Mouse (Mus musculus): ENCODE data around the gene Bdh2. TPM values are rescaled to one million over a fixed set of nuclear protein-coding genes. Genes with fewer than 3 reads are reported as not detected.

Gene Bdh2
- polyA plus RNA-seq, 1 experiment from 2014 or later, result 5.5 TPM

DNA sequence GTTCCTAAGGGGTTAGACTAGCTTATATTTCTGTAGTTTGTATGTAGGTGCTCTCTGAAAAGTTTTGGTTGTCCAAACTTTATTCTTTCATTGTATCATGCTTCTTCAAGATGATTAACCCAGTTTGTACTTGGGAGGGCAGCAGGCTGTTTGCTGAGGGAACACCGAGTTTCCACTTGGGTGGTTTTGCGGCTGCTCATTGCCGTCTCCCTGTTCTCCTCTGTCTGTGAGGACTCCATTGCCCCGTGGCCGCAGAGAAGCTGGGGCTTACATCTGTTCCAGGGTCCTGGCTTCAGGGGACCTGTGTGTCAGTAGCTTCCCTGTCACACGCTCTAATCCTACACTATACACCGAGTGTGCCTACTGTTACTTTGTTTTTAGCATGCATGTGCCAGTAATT lies 20.8 kb upstream of the Bdh2 start:
- 84% methylated on average over 7 of the region's 7 CpGs for WGBS
- no peak for ATAC-seq (ENCODE audit: low FRiP score)

GRCm38 (mm10) chr3:135268616-135269015 lies 12.4 kb upstream of the Bdh2 start:
- 89% methylated on average over 5 of the region's 5 CpGs for WGBS
- Histone ChIP-seq H3K4me3 (replicated peaks; ENCODE audit: low read length) (no peak overlapping the region), H3K27me3 (ENCODE audit: control insufficient read depth, insufficient read depth, low read length) (no peaks in the 10 kb centered on the region), H3K36me3 (replicated peaks; ENCODE audit: control insufficient read depth, insufficient read depth) (0 out of 2 replicates have a peak, but pooled peaks cover 4% of the 10 kb centered on the region), H3K27ac (no peak overlapping the region), H3K4me2 (replicated peaks) (no peak overlapping the region), H3K9ac (no peak overlapping the region), H3K4me1 (replicated peaks; ENCODE audit: control insufficient read depth, insufficient read depth, low read length) (no peaks in the 10 kb centered on the region), H3K9me3 (ENCODE audit: control insufficient read depth, low read length) (no peaks in the 10 kb centered on the region)
- DNase-seq (ENCODE audit: low spot score) (no peak), ATAC-seq (ENCODE audit: low FRiP score) (no peak)

More for the DNA sequence above, 20.8 kb upstream of the Bdh2 start:
- no peak overlapping the region for H3K4me3 ChIP-seq (replicated peaks; ENCODE audit: low read length)
- no peak overlapping the region for H3K4me2 ChIP-seq (replicated peaks)
- no peak overlapping the region for H3K27ac ChIP-seq
- no peaks in the 10 kb centered on the region; the same call in 1 of the 2 replicates for H3K36me3 ChIP-seq (replicated peaks; ENCODE audit: control insufficient read depth, insufficient read depth)
- DNase-seq (ENCODE audit: low spot score), result no peak
- no peaks in the 10 kb centered on the region for H3K27me3 ChIP-seq (ENCODE audit: control insufficient read depth, insufficient read depth, low read length)
- H3K4me1 ChIP-seq (replicated peaks; ENCODE audit: control insufficient read depth, insufficient read depth, low read length), result no peaks in the 10 kb centered on the region
- no peaks in the 10 kb centered on the region for H3K9me3 ChIP-seq (ENCODE audit: control insufficient read depth, low read length)
- no peak overlapping the region for H3K9ac ChIP-seq

GRCm38 (mm10) chr3:135269391-135269990 lies 11.5 kb upstream of the Bdh2 start:
- WGBS, result 95% methylated on average over 10 of the region's 10 CpGs

DNA sequence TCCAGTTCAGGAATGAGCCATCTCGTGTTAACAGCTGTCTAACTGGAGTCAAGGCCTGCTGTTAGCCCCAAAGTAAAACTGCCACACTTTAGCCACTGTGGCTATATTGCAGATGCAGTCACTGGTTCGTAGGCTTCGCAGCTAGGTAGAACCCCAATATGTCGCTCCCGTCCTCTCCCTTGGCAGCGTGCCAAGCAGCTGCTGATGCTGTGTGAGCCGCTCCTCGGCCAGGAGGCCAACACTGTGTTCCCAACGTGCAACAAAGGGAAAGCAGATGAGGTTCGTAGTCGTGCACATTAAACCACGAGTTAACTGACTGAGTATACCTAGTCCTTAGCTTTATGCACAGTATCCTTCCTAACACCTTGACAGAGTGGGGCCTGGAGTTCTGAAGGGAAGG lies 8.4 kb upstream of the Bdh2 start:
- Histone ChIP-seq H3K9me3 (ENCODE audit: control insufficient read depth, low read length) (no peaks in the 10 kb centered on the region), H3K27me3 (ENCODE audit: control insufficient read depth, insufficient read depth, low read length) (no peaks in the 10 kb centered on the region), H3K9ac (no peak overlapping the region), H3K4me3 (replicated peaks; ENCODE audit: low read length) (no peak overlapping the region), H3K4me2 (replicated peaks) (no peak overlapping the region), H3K27ac (no peak overlapping the region), H3K36me3 (replicated peaks; ENCODE audit: control insufficient read depth, insufficient read depth) (no peaks in the 10 kb centered on the region), H3K4me1 (replicated peaks; ENCODE audit: control insufficient read depth, insufficient read depth, low read length) (no peaks in the 10 kb centered on the region)
- no peak for DNase-seq (ENCODE audit: low spot score)
- WGBS, result 70% methylated on average over 12 of the region's 12 CpGs
- no peak for ATAC-seq (ENCODE audit: low FRiP score)

More at GRCm38 (mm10) chr3:135269391-135269990, 11.5 kb upstream of the Bdh2 start:
- no peak overlapping the region for H3K27ac ChIP-seq
- H3K4me2 ChIP-seq (replicated peaks), result no peak overlapping the region
- no peaks in the 10 kb centered on the region for H3K9me3 ChIP-seq (ENCODE audit: control insufficient read depth, low read length)
- no peaks in the 10 kb centered on the region for H3K27me3 ChIP-seq (ENCODE audit: control insufficient read depth, insufficient read depth, low read length)
- 0 out of 2 replicates have a peak, but pooled peaks cover 4% of the 10 kb centered on the region for H3K36me3 ChIP-seq (replicated peaks; ENCODE audit: control insufficient read depth, insufficient read depth)
- no peaks in the 10 kb centered on the region for H3K4me1 ChIP-seq (replicated peaks; ENCODE audit: control insufficient read depth, insufficient read depth, low read length)
- no peak overlapping the region for H3K4me3 ChIP-seq (replicated peaks; ENCODE audit: low read length)
- no peak overlapping the region for H3K9ac ChIP-seq
- no peak for ATAC-seq (ENCODE audit: low FRiP score)
- DNase-seq (ENCODE audit: low spot score), result no peak

- WGBS, result 90% methylated on average over 13 of the region's 13 CpGs
- Histone ChIP-seq H3K9me3 (ENCODE audit: control insufficient read depth, low read length) (no peaks in the 10 kb centered on the region), H3K9ac (no peak overlapping the region), H3K4me1 (replicated peaks; ENCODE audit: control insufficient read depth, insufficient read depth, low read length) (no peaks in the 10 kb centered on the region), H3K27me3 (ENCODE audit: control insufficient read depth, insufficient read depth, low read length) (no peaks in the 10 kb centered on the region), H3K4me3 (replicated peaks; ENCODE audit: low read length) (no peak overlapping the region), H3K4me2 (replicated peaks) (no peak overlapping the region), H3K27ac (no peak overlapping the region), H3K36me3 (replicated peaks; ENCODE audit: control insufficient read depth, insufficient read depth) (no peaks in the 10 kb centered on the region)
- DNase-seq (ENCODE audit: low spot score) (no peak), ATAC-seq (ENCODE audit: low FRiP score) (no peak)
Measured at GRCm38 (mm10) chr3:135273047-135273446, 8.0 kb upstream of the Bdh2 start.

DNA sequence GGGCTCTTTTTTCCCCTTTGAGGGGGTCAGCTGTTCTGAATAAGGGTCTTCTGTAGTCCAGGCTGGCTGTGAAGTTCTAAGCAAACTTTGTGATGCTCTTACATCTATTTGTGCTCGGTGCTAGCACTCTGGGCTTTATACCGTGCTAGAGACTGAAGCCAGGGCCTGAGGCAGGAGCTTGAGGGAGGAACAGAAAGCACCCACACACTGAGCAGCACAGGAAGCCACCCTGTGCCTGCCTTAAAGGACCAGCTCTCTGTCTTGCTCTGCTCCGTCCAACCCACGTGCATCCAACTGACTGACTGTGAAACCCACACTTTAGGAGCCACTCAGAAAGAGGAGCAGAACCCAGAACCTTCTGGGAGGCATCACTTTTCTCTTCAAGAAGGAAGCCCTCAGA lies 861 bp upstream of the Bdh2 start:
- ATAC-seq (ENCODE audit: low FRiP score) (no peak), DNase-seq (ENCODE audit: low spot score) (no peak)
- Histone ChIP-seq H3K4me2 (replicated peaks) (no peak overlapping the region), H3K4me3 (replicated peaks; ENCODE audit: low read length) (no peak overlapping the region), H3K27ac (no peak overlapping the region), H3K9me3 (ENCODE audit: control insufficient read depth, low read length) (no peaks in the 10 kb centered on the region), H3K9ac (peak overlapping the region; percentile 44), H3K4me1 (replicated peaks; ENCODE audit: control insufficient read depth, insufficient read depth, low read length) (0 out of 2 replicates have a peak, but pooled peaks cover 3% of the 10 kb centered on the region), H3K27me3 (ENCODE audit: control insufficient read depth, insufficient read depth, low read length) (no peaks in the 10 kb centered on the region), H3K36me3 (replicated peaks; ENCODE audit: control insufficient read depth, insufficient read depth) (no peaks in the 10 kb centered on the region)
- WGBS, result 85% methylated on average over 4 of the region's 4 CpGs

DNA sequence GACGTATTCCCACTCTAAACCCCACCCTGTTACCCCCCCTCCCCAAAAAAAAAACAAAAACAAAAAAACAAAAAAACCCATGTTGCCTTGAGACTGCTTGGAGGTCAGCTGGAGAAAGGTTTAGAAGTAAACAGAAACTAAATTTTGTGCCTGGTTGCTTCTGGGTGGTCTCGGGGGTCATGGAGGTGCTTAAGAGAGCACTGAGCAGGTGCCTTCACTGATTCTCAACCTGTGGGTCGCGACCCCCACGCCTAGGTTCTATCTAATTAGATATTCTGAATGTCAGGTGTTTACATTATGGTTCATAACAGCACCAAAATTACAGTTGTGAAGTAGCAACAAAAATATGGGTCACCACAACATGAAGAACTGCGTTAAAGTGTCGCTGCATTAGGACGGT lies 680 bp downstream of the Bdh2 start:
- Histone ChIP-seq H3K4me1 (replicated peaks; ENCODE audit: control insufficient read depth, insufficient read depth, low read length) (0 out of 2 replicates have a peak, but pooled peaks cover 3% of the 10 kb centered on the region), H3K36me3 (replicated peaks; ENCODE audit: control insufficient read depth, insufficient read depth) (no peaks in the 10 kb centered on the region), H3K4me2 (replicated peaks) (no peak overlapping the region), H3K9me3 (ENCODE audit: control insufficient read depth, low read length) (no peaks in the 10 kb centered on the region), H3K27ac (no peak overlapping the region), H3K9ac (no peak overlapping the region), H3K27me3 (ENCODE audit: control insufficient read depth, insufficient read depth, low read length) (no peaks in the 10 kb centered on the region), H3K4me3 (replicated peaks; ENCODE audit: low read length) (no peak overlapping the region)
- WGBS, result 90% methylated on average over 8 of the region's 8 CpGs
- ATAC-seq (ENCODE audit: low FRiP score), result no peak
- no peak for DNase-seq (ENCODE audit: low spot score)

- DNase-seq (ENCODE audit: low spot score), result no peak
- no peak for ATAC-seq (ENCODE audit: low FRiP score)
Measured at GRCm38 (mm10) chr3:135285256-135285655, 4.2 kb downstream of the Bdh2 start.

GRCm38 (mm10) chr3:135285807-135286206 lies 4.8 kb downstream of the Bdh2 start:
- H3K9ac ChIP-seq, result no peak overlapping the region
- no peak overlapping the region for H3K4me3 ChIP-seq (replicated peaks; ENCODE audit: low read length)
- H3K36me3 ChIP-seq (replicated peaks; ENCODE audit: control insufficient read depth, insufficient read depth), result no peaks in the 10 kb centered on the region
- DNase-seq (ENCODE audit: low spot score) (no peak), ATAC-seq (ENCODE audit: low FRiP score) (no peak)
- H3K27me3 ChIP-seq (ENCODE audit: control insufficient read depth, insufficient read depth, low read length), result no peaks in the 10 kb centered on the region
- H3K27ac ChIP-seq, result no peak overlapping the region
- 0 out of 2 replicates have a peak, but pooled peaks cover 1% of the 10 kb centered on the region for H3K4me1 ChIP-seq (replicated peaks; ENCODE audit: control insufficient read depth, insufficient read depth, low read length)
- no peak overlapping the region for H3K4me2 ChIP-seq (replicated peaks)
- H3K9me3 ChIP-seq (ENCODE audit: control insufficient read depth, low read length), result no peaks in the 10 kb centered on the region
- WGBS, result 89% methylated on average over 3 of the region's 3 CpGs

More at GRCm38 (mm10) chr3:135285256-135285655, 4.2 kb downstream of the Bdh2 start:
- Histone ChIP-seq H3K9me3 (ENCODE audit: control insufficient read depth, low read length) (no peaks in the 10 kb centered on the region), H3K27ac (no peak overlapping the region), H3K36me3 (replicated peaks; ENCODE audit: control insufficient read depth, insufficient read depth) (no peaks in the 10 kb centered on the region), H3K9ac (no peak overlapping the region), H3K4me2 (replicated peaks) (no peak overlapping the region), H3K27me3 (ENCODE audit: control insufficient read depth, insufficient read depth, low read length) (no peaks in the 10 kb centered on the region), H3K4me3 (replicated peaks; ENCODE audit: low read length) (no peak overlapping the region), H3K4me1 (replicated peaks; ENCODE audit: control insufficient read depth, insufficient read depth, low read length) (0 out of 2 replicates have a peak, but pooled peaks cover 3% of the 10 kb centered on the region)
- WGBS, result 83% methylated on average over 11 of the region's 11 CpGs

Data from hindbrain, embryonic 14.5 days (tissue).